Mouse (Mus musculus) limb, embryonic 11.5 days (tissue): ENCODE results near the gene Tlr13. TPM values are rescaled to one million over a fixed set of nuclear protein-coding genes. Genes with fewer than 3 reads are reported as not detected.

Experiments used
- ATAC-seq: fragments of 200-750 bp; cut with Nextera tagmentation; 2 replicates; pipeline ENCODE4 v1.8.0; 2017; ENCODE audit warnings: low read depth; ENCODE audit not compliant: insufficient number of reproducible peaks, low FRiP score, low TSS enrichment
- DNase-seq: peaks from one replicate; pipeline ENCODE4 v3.0.0-alpha.2; 2015; ENCODE audit warnings: low spot score
- H3K27ac ChIP-seq: fragments of 300-500 bp; sonication (generic); replicated peaks from 2 replicates; pipeline ENCODE4 v1.5.1; 2014; ENCODE audit warnings: low read depth, mild to moderate bottlenecking, low read length
- H3K27me3 ChIP-seq: fragments of 300-500 bp; sonication (generic); 2 replicates; pipeline ENCODE4 v1.6.1; 2014; ENCODE audit warnings: mild to moderate bottlenecking, low read length, mixed read lengths; ENCODE audit not compliant: control insufficient read depth, insufficient read depth
- H3K36me3 ChIP-seq: fragments of 300-500 bp; sonication (generic); 2 replicates; pipeline ENCODE4 v1.6.1; 2014; ENCODE audit warnings: mild to moderate bottlenecking, low read length, moderate library complexity, mixed read lengths; ENCODE audit not compliant: control insufficient read depth, insufficient read depth
- H3K4me1 ChIP-seq: fragments of 300-500 bp; sonication (generic); 2 replicates; pipeline ENCODE4 v1.6.1; 2014; ENCODE audit warnings: low read length, mixed read lengths; ENCODE audit not compliant: control insufficient read depth, insufficient read depth
- H3K4me2 ChIP-seq: fragments of 300-500 bp; sonication (generic); 2 replicates; pipeline ENCODE4 v1.6.1; 2014; ENCODE audit warnings: low read depth, mild to moderate bottlenecking, moderate library complexity; ENCODE audit not compliant: severe bottlenecking
- H3K4me3 ChIP-seq: fragments of 300-500 bp; sonication (generic); 2 replicates; pipeline ENCODE4 v1.5.1; 2014; ENCODE audit warnings: low read depth, low read length
- H3K9ac ChIP-seq: fragments of 300-500 bp; sonication (generic); 2 replicates; pipeline ENCODE4 v1.6.1; 2014; ENCODE audit warnings: mild to moderate bottlenecking, low read length
- H3K9me3 ChIP-seq: fragments of 300-500 bp; sonication (generic); 2 replicates; pipeline ENCODE4 v1.6.1; 2016; ENCODE audit warnings: low read length; ENCODE audit not compliant: control insufficient read depth
- WGBS: fragments of 180-500 bp; shearing (Covaris S2); extraction: QIAGEN DNeasy Blood & Tissue Kit; methylation state at CpG from one replicate; pipeline ENCODE4 v1.1.7; 2014; 5-methylcytosine and 5-hydroxymethylcytosine counted together
- polyA plus RNA-seq: library from polyadenylated mRNA; unstranded; fragments of >200 nt; fragmentation: Nextera tagmentation; extraction: Ambion mirVana; gene quantifications from 2 replicates; pipeline ENCODE4 v1.2.1, GENCODE M21; 2014

Gene Tlr13
- polyA plus RNA-seq, 1 experiment from 2014 or later = 0.19 TPM

- H3K27ac ChIP-seq = no peak overlapping the region
- H3K27me3 ChIP-seq = no peaks in the 10 kb centered on the region
- no peak for ATAC-seq
- H3K4me3 ChIP-seq = no peak overlapping the region
- no peak overlapping the region for H3K9ac ChIP-seq
- DNase-seq = no peak
- no peaks in the 10 kb centered on the region for H3K4me1 ChIP-seq
- H3K4me2 ChIP-seq = no peak overlapping the region
- 69% methylated on average over 12 of the region's 12 CpGs for WGBS
- H3K36me3 ChIP-seq = no peaks in the 10 kb centered on the region
- H3K9me3 ChIP-seq = no peaks in the 10 kb centered on the region
Observed at GRCm38 (mm10) chrX:106135916-106136575, 7.0 kb upstream of the Tlr13 start.

GRCm38 (mm10) chrX:106139309-106140070, 3.5 kb upstream of the Tlr13 start:
- no peak overlapping the region for H3K4me3 ChIP-seq

GRCm38 (mm10) chrX:106148185-106148584, 5.2 kb downstream of the Tlr13 start:
- Histone ChIP-seq H3K27ac (no peak overlapping the region), H3K9me3 (no peaks in the 10 kb centered on the region), H3K4me2 (no peak overlapping the region), H3K27me3 (no peaks in the 10 kb centered on the region), H3K4me3 (no peak overlapping the region), H3K9ac (no peak overlapping the region), H3K4me1 (no peaks in the 10 kb centered on the region), H3K36me3 (no peaks in the 10 kb centered on the region)
- 88% methylated on average over 1 of the region's 1 CpGs for WGBS
- DNase-seq (no peak), ATAC-seq (no peak)

More at GRCm38 (mm10) chrX:106139309-106140070, 3.5 kb upstream of the Tlr13 start:
- ATAC-seq (no peak), DNase-seq (no peak)
- H3K27ac ChIP-seq = no peak overlapping the region
- no peaks in the 10 kb centered on the region for H3K4me1 ChIP-seq
- no peaks in the 10 kb centered on the region for H3K27me3 ChIP-seq
- H3K4me2 ChIP-seq = no peak overlapping the region
- H3K9ac ChIP-seq = no peak overlapping the region
- H3K36me3 ChIP-seq = no peaks in the 10 kb centered on the region
- no peaks in the 10 kb centered on the region for H3K9me3 ChIP-seq
- whole genome bisulfite sequencing = 87% methylated on average over 13 of the region's 13 CpGs

- Histone ChIP-seq H3K4me3 (no peak overlapping the region), H3K27ac (no peak overlapping the region), H3K4me1 (no peaks in the 10 kb centered on the region), H3K9ac (no peak overlapping the region), H3K27me3 (no peaks in the 10 kb centered on the region), H3K9me3 (no peaks in the 10 kb centered on the region), H3K4me2 (no peak overlapping the region), H3K36me3 (no peaks in the 10 kb centered on the region)
- ATAC-seq (no peak), DNase-seq (no peak)
- 90% methylated on average over 3 of the region's 3 CpGs for WGBS
Observed at GRCm38 (mm10) chrX:106149460-106149859, 6.5 kb downstream of the Tlr13 start.

- ATAC-seq = no peak
- no peak overlapping the region for H3K4me2 ChIP-seq
- no peak overlapping the region for H3K9ac ChIP-seq
- H3K36me3 ChIP-seq = no peaks in the 10 kb centered on the region
- no peak for DNase-seq
- no peaks in the 10 kb centered on the region for H3K9me3 ChIP-seq
- H3K27ac ChIP-seq = no peak overlapping the region
- no peak overlapping the region for H3K4me3 ChIP-seq
- no peaks in the 10 kb centered on the region for H3K4me1 ChIP-seq
- H3K27me3 ChIP-seq = no peaks in the 10 kb centered on the region
Observed at GRCm38 (mm10) chrX:106154180-106154586, 11.2 kb downstream of the Tlr13 start.

GRCm38 (mm10) chrX:106155892-106156291, 12.9 kb downstream of the Tlr13 start:
- no peak overlapping the region for H3K27ac ChIP-seq
- H3K9me3 ChIP-seq = no peaks in the 10 kb centered on the region
- no peaks in the 10 kb centered on the region for H3K4me1 ChIP-seq
- ATAC-seq (no peak), DNase-seq (no peak)
- H3K4me2 ChIP-seq = no peak overlapping the region
- 84% methylated on average over 4 of the region's 4 CpGs for WGBS
- no peaks in the 10 kb centered on the region for H3K36me3 ChIP-seq
- no peak overlapping the region for H3K4me3 ChIP-seq
- no peak overlapping the region for H3K9ac ChIP-seq
- H3K27me3 ChIP-seq = no peaks in the 10 kb centered on the region

GRCm38 (mm10) chrX:106163995-106164394, 21.0 kb downstream of the Tlr13 start:
- Histone ChIP-seq H3K4me1 (no peaks in the 10 kb centered on the region), H3K4me3 (no peak overlapping the region), H3K9me3 (no peaks in the 10 kb centered on the region), H3K9ac (no peak overlapping the region), H3K4me2 (no peak overlapping the region), H3K36me3 (no peaks in the 10 kb centered on the region), H3K27ac (no peak overlapping the region), H3K27me3 (no peaks in the 10 kb centered on the region)
- DNase-seq (no peak), ATAC-seq (no peak)
- WGBS = 67% methylated on average over 5 of the region's 5 CpGs

- no peaks in the 10 kb centered on the region for H3K27me3 ChIP-seq
- no peak for ATAC-seq
- no peaks in the 10 kb centered on the region for H3K9me3 ChIP-seq
- no peak overlapping the region for H3K27ac ChIP-seq
- no peak overlapping the region for H3K4me2 ChIP-seq
- H3K4me3 ChIP-seq = no peak overlapping the region
- no peak overlapping the region for H3K9ac ChIP-seq
- no peaks in the 10 kb centered on the region for H3K4me1 ChIP-seq
- no peaks in the 10 kb centered on the region for H3K36me3 ChIP-seq
- DNase-seq = no peak
- 81% methylated on average over 5 of the region's 5 CpGs for WGBS
Observed at GRCm38 (mm10) chrX:106164555-106164954, 21.6 kb downstream of the Tlr13 start.
